Mouse (Mus musculus) ES-Bruce4 (cell line): ENCODE measurements at regions not wholly inside any gene's neighbourhood (a gene's known extent, or its start where the extent isn't known, plus 50 kb on each side); places are given as distances from the start of the nearest gene placed in this dataset.

Experiments used
- CTCF ChIP-seq: IDR thresholded peaks from one replicate; pipeline ENCODE4 v1.8.1; 2011; ENCODE audit warnings: low read depth, low read length
- EP300 ChIP-seq: IDR thresholded peaks from 2 replicates; pipeline ENCODE4 v1.6.1; 2011; ENCODE audit warnings: low read depth, low read length; ENCODE audit not compliant: insufficient read depth
- POLR2A ChIP-seq: IDR thresholded peaks from one replicate; pipeline ENCODE4 v1.8.1; 2011; ENCODE audit warnings: low read length; ENCODE audit not compliant: insufficient read depth

GRCm38 (mm10) chr17:83969407-83969826, 121.7 kb upstream of the Haao start:
- TF ChIP-seq POLR2A = no peak
- TF ChIP-seq EP300 = no peak
- TF ChIP-seq CTCF = no peak
